Mouse (Mus musculus): ENCODE measurements around the gene Surf2. TPM values are rescaled to one million over a fixed set of nuclear protein-coding genes. Genes with fewer than 3 reads are reported as not detected.
"Not testable (repeated sequence)": the region's sequence is repeated elsewhere in the genome, so short reads cannot be mapped to it uniquely, and the experiment has no call there.

Gene Surf2
- 56.7 and 58.5 TPM in 2 replicates for polyA plus RNA-seq (2016; fragmentation: Nextera tagmentation; extraction: Ambion mirVana)

DNA sequence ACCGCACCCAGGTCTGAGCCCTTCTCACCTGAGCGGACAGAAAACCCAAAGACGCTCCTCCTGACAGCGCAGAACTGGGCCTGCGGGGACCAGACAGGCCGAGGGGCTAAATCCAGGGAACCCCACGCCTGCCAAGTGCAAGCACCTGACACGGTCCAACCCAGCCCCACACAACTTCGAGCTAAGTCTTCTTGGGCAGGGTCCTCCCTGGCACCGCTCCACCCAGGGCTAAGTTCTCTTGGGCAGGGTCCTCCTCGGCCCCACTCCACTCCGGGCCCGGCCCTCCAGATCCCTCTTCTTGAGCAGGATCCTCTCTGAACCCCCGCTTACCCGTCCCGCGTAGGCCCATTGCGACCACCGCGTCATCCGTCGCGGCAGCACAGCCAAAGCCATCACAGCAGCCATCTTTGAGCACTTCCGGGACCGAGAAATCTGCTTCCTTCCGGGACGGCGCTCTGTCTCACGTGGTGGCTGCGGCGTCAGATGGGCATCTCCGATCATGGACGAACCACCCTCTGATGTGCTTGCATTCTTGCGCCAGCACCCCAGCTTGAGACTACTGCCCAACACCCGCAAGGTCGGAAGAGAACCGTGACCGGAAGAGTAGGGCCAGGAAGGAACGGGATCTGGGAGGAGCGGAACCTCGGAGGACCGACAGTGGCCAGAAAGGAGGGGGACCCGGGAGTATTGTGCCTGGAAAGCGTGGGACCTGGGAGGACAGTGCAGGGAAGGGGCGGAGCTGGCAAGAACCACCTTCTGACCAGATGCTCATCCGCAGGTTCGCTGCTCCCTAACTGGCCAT is at the start of gene Surf2, which contains the start of gene Surf1:
Gene Surf2 (plus strand): TSS at position 441 of the 802 bp plus-strand sequence.
Gene Surf1 (minus strand): TSS at position 604 of the 802 bp plus-strand sequence.
- Histone ChIP-seq H3K27ac (replicated peaks) (peak within 1 kb of the TSS; percentile 88), H3K9me3 (no peaks in the 10 kb centered on the region), H3K27me3 (replicated peaks; ENCODE audit: low read depth, poor library complexity, severe bottlenecking) (no peaks in the 10 kb centered on the region), H3K36me3 (replicated peaks) (peaks cover 76% of the 10 kb centered on the region), H3K4me1 (peaks cover 45% of the 10 kb centered on the region), H3K4me3 (peak within 1 kb of the TSS; percentile 80)
- peak; percentile 86 for DNase-seq (ENCODE audit: low spot score)
- WGBS: 2% methylated on average over 47 of the region's 47 CpGs

DNA sequence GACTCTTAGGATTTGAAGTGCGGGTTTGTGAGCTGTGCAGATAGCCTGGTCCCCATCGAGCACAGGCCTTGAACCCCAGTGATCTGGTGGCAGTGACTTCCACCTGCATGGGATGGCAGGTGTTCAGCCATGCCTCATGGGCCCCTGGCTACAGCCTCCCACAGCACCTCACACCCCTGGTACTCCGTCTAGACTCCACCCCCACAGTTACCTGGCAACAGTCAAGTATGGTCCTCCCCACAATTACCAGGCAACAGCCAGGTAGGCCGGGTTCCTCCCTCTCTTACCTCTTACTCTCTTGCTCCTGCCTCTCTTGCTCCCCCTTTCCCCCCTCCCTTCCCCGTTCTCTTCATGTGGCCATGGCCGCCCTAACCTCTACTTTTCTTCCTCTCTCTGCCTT is 45.5 kb upstream of the Surf2 start:
- Histone ChIP-seq H3K9me3 (no peaks in the 10 kb centered on the region), H3K36me3 (replicated peaks) (no peaks in the 10 kb centered on the region), H3K4me3 (no peak overlapping the region), H3K27ac (replicated peaks) (no peak overlapping the region), H3K27me3 (replicated peaks; ENCODE audit: low read depth, poor library complexity, severe bottlenecking) (0 out of 2 replicates have a peak, but pooled peaks cover 3% of the 10 kb centered on the region), H3K4me1 (no peaks in the 10 kb centered on the region)
- WGBS: 73% methylated on average over 6 of the region's 6 CpGs
- DNase-seq (ENCODE audit: low spot score): no peak

DNA sequence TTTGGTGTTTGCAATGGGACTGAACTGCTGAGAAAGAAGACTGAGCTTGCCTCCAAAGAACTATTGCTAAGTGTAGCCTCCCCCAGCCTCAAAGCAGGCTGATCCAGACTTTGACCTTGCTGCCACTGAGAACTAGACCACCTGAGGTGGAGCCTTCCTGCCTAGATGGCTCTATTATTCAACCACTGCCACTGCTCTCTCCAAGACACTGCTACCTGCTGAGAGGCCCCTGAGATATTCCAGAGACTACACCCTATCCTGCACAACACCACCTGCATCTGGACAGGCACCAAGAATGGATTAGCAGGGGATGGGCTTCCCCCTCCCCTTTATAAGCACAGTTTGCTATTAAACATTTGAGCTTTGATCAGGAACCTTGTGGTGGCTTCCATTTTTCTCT is 37.6 kb upstream of the Surf2 start:
- Histone ChIP-seq H3K9me3 (peaks cover 7% of the 10 kb centered on the region; the same call in 1 of the 2 replicates), H3K27me3 (replicated peaks; ENCODE audit: low read depth, poor library complexity, severe bottlenecking) (no peaks in the 10 kb centered on the region), H3K36me3 (replicated peaks) (no peaks in the 10 kb centered on the region), H3K27ac (replicated peaks) (no peak overlapping the region), H3K4me1 (no peaks in the 10 kb centered on the region), H3K4me3 (no peak overlapping the region)
- DNase-seq (ENCODE audit: low spot score): no peak

DNA sequence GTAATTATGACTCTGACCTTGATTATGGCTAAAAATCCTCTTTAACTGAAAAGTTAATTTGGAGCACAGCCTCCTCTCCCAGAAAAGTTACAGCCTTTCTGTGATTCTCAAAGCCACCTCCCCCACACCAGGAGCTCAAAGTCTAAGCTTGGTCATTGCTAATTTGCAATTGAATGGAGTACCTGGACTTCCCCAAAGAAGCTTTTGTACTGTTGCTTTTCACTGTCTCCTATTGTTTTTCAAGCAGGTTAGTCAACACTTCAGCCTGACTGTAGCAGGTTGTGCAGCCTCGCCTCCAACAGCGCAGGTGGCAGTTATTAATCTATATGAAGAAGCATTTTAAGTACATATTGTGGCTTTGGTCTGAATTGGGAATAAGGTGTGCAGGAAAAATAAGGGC is 30.6 kb upstream of the Surf2 start:
- H3K27me3 ChIP-seq (replicated peaks; ENCODE audit: low read depth, poor library complexity, severe bottlenecking); H3K27ac ChIP-seq (replicated peaks); H3K4me3 ChIP-seq; DNase-seq (ENCODE audit: low spot score); H3K4me1 ChIP-seq: not testable (repeated sequence)
- 80% methylated on average over 2 of the region's 2 CpGs for WGBS
- peaks cover 38% of the 10 kb centered on the region for H3K36me3 ChIP-seq (replicated peaks)
- H3K9me3 ChIP-seq: peaks cover 14% of the 10 kb centered on the region; the same call in 1 of the 2 replicates

DNA sequence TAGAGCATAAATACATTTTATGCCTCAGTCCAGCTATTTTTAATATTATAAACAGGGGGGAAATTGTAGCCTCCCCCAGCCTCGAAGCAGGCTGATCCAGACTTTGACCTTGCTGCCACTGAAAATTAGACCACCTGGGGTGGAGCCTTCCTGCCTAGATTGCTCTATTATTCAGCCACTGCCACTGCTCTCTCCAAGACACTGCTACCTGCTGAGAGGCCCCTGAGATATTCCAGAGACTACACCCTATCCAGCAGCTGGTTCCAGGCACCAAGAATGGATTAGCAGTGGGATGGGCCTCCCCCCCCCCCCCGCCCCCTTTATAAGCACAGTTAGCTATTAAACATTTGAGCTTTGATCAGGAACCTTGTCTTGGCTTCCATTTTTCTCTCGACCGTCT is 30.0 kb upstream of the Surf2 start:
- 71% methylated on average over 4 of the region's 4 CpGs for whole genome bisulfite sequencing
- peaks cover 44% of the 10 kb centered on the region for H3K36me3 ChIP-seq (replicated peaks)
- not testable (repeated sequence) for H3K27me3 ChIP-seq (replicated peaks; ENCODE audit: low read depth, poor library complexity, severe bottlenecking); H3K4me3 ChIP-seq; H3K27ac ChIP-seq (replicated peaks); H3K4me1 ChIP-seq; DNase-seq (ENCODE audit: low spot score)
- peaks cover 14% of the 10 kb centered on the region; the same call in 1 of the 2 replicates for H3K9me3 ChIP-seq

DNA sequence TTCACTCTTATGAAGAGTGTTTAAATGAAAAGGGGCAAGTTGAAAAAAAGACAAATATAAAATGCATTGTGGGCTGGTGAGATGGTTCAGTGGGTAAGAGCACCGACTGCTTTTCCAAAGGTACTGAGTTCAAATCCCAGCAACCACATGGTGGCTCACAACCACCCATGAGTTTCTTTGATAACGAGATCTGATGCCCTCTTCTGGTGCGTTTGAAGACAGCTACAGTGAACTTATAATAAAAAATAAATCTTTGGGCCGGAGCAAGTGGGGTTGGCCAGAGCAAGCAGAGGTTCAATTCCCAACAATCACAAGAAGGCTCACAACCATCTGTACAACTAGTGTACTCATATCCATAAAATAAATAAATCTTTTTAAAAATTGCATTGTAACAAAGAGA is 20.3 kb upstream of the Surf2 start:
- Histone ChIP-seq H3K27ac (replicated peaks) (no peak overlapping the region), H3K9me3 (no peaks in the 10 kb centered on the region), H3K4me3 (no peak overlapping the region), H3K36me3 (replicated peaks) (peaks cover 99% of the 10 kb centered on the region), H3K4me1 (peaks cover 2% of the 10 kb centered on the region), H3K27me3 (replicated peaks; ENCODE audit: low read depth, poor library complexity, severe bottlenecking) (no peaks in the 10 kb centered on the region)
- WGBS: 87% methylated on average over 4 of the region's 4 CpGs
- DNase-seq (ENCODE audit: low spot score): no peak

DNA sequence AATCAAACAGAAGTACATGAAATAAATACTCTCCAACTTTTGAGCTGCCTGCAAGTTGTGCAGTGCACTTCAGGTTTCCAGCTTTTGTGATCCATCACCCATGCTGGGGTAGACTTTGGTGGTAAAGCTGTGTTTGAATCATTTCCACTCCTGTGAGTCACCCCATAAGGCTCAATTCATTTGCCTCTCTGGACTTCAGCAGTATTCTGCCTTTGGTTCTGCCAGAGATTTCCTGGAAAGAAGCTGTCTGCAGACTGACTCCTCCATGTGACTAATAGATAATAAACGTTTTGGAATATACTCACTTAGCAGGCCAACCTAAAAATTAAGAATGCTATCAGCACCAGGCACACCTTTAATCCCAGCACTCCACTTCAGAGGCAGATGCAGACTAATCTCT is 15.4 kb upstream of the Surf2 start:
- 67% methylated on average over 1 of the region's 1 CpGs for WGBS
- DNase-seq (ENCODE audit: low spot score): no peak
- no peak overlapping the region for H3K4me3 ChIP-seq
- peaks cover 71% of the 10 kb centered on the region for H3K36me3 ChIP-seq (replicated peaks)
- no peaks in the 10 kb centered on the region for H3K9me3 ChIP-seq
- no peak overlapping the region for H3K27ac ChIP-seq (replicated peaks)
- H3K27me3 ChIP-seq (replicated peaks; ENCODE audit: low read depth, poor library complexity, severe bottlenecking): no peaks in the 10 kb centered on the region
- peaks cover 27% of the 10 kb centered on the region for H3K4me1 ChIP-seq

DNA sequence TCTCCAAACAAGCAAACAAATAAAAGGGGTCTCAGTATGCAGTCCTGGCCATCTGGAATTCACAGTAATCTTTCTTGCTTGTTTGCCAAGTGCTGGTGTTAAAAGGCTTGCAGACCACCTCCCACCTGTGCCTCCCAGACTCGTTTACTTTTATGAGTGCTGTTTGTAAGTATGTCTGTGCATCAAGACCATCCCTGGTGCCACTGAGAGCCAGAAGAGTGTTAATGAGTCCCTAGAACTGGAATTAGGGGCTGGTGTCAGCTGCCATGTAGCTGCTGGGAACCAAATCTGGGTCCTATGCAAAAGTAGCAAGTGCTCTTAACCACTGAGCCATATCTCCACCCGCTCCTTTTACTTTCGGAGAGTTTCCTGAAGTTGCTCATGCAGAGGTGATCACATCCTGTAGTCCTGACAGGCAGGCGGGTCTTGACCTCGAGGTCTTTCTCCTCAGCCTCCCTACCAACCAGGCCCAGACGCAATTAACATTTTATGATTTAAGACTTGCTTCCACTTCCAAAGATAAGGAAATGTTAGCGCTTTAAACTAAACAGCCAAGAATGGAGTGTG is 14.2 kb upstream of the Surf2 start:
- 13% methylated on average over 7 of the region's 7 CpGs for WGBS

DNA sequence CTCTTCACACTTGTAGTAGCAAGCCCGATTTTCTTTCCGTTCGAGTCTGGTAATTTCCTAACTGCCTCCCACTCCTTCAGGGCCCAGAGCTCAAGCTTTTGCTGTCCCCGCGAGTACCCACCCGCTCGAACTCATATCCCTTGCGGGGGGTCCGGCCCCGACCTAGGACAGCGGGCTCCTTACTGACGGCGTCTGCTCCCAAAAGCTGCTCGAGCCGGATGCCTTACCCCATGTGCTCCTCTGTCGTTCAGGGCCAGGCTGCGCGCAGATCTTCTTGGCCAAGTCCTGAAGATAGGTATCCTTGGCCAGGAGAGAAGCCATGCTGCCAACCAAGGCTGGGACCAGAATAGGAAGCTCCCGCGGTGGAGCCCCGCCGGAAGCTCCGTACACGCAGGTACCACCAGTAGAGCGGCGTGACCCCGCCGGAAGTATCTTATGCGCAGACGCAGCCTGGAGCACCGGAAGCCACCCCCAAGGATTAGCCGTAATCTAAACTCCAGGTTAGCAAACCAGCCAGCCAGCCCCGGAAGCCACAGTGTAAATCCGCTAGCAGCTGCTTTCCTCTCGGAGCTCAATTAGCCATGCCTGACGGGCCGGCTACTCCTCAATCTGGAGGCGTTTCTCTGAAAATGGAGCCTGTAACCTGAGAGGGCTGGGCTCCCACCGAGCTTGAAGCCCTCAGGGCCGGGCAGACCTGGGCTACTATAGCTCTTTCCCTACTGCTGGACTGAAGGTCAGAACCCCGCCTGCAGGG is 13.5 kb upstream of the Surf2 start, which contains the start of gene Surf6:
Gene Surf6 (minus strand): TSS at position 413 of the 754 bp plus-strand sequence.
- H3K27ac ChIP-seq (replicated peaks): peak within 1 kb of the TSS; percentile 80
- H3K4me1 ChIP-seq: peaks cover 31% of the 10 kb centered on the region
- peak within 1 kb of the TSS; percentile 81 for H3K4me3 ChIP-seq
- H3K36me3 ChIP-seq (replicated peaks): peaks cover 71% of the 10 kb centered on the region
- under 1% methylated on average over 41 of the region's 41 CpGs for WGBS
- peak; percentile 97 for DNase-seq (ENCODE audit: low spot score)
- no peaks in the 10 kb centered on the region for H3K27me3 ChIP-seq (replicated peaks; ENCODE audit: low read depth, poor library complexity, severe bottlenecking)
- H3K9me3 ChIP-seq: no peaks in the 10 kb centered on the region

More for the DNA sequence above, 14.2 kb upstream of the Surf2 start:
- H3K27me3 ChIP-seq (replicated peaks; ENCODE audit: low read depth, poor library complexity, severe bottlenecking): no peaks in the 10 kb centered on the region
- H3K4me3 ChIP-seq: peak overlapping the region; percentile 81
- peaks cover 71% of the 10 kb centered on the region for H3K36me3 ChIP-seq (replicated peaks)
- no peak for DNase-seq (ENCODE audit: low spot score)
- H3K27ac ChIP-seq (replicated peaks): peak overlapping the region; percentile 80
- peaks cover 27% of the 10 kb centered on the region for H3K4me1 ChIP-seq
- H3K9me3 ChIP-seq: no peaks in the 10 kb centered on the region

DNA sequence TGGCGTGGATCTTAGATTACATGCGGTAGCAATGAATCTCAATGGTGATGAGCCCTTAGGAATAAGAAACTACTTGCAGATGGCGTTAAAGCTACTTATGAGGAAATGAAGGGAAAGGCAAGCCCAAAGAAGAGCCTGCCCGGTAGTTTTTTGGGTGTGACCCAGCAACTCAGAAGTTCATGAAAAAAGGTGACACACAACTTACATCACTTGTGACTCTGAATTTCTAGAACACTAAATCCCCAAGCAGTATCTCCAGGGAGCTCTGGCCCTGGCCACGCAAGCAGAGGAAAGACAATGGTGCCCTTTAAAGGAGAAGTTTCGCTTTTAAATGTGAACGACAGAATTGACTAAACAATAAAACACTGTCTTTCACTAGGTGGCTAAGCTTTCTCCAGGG is 12.9 kb upstream of the Surf2 start:
- Histone ChIP-seq H3K27me3 (replicated peaks; ENCODE audit: low read depth, poor library complexity, severe bottlenecking) (no peaks in the 10 kb centered on the region), H3K4me1 (peaks cover 38% of the 10 kb centered on the region), H3K36me3 (replicated peaks) (peaks cover 71% of the 10 kb centered on the region), H3K4me3 (peak overlapping the region; percentile 81), H3K27ac (replicated peaks) (peak overlapping the region; percentile 80), H3K9me3 (no peaks in the 10 kb centered on the region)
- WGBS: 11% methylated on average over 7 of the region's 7 CpGs
- DNase-seq (ENCODE audit: low spot score): no peak

DNA sequence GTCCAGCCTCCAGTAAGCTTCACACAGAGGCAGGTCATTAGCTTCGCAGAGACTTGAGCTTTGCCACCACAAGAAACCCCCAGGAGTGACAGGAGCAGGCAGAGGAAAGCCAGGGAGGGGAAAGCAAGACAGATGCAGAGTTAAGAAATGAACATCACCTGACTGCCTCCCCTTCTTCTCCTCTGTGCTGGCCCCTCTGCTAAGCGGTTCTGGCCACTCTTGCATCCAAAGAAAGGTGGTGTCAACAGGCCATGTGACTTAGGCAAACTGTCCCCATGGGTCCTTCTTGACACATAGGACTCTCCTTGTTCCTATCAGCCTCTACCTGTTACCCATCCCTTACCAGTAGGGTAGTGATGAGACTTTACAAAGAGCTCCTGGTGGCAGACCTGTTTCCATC is 10.2 kb upstream of the Surf2 start:
- WGBS: 91% methylated on average over 2 of the region's 2 CpGs
- Histone ChIP-seq H3K9me3 (no peaks in the 10 kb centered on the region), H3K4me1 (peaks cover 51% of the 10 kb centered on the region), H3K27me3 (replicated peaks; ENCODE audit: low read depth, poor library complexity, severe bottlenecking) (no peaks in the 10 kb centered on the region), H3K27ac (replicated peaks) (no peak overlapping the region), H3K4me3 (no peak overlapping the region), H3K36me3 (replicated peaks) (peaks cover 53% of the 10 kb centered on the region)
- DNase-seq (ENCODE audit: low spot score): no peak

DNA sequence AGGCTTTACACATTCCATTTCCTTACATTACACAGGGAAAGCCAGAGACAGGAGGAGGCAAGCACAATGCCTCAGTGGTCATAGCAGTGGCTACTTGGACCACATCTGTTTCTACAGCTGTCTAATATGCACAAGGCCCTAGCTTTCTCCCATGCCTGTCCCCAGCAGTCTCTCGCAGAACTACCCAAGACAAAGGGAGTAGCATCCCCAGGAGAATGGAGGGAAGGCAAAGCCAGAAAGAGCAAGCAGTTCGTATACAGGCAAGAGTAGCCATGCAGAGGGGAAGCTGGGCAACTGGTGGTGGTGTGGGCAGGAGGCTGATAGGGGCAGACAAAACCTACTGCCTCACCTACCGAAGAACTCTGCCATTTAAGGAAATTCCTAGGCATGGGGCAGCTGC is 9.7 kb upstream of the Surf2 start:
- WGBS: 89% methylated on average over 3 of the region's 3 CpGs
- no peak overlapping the region for H3K27ac ChIP-seq (replicated peaks)
- DNase-seq (ENCODE audit: low spot score): no peak
- no peaks in the 10 kb centered on the region for H3K9me3 ChIP-seq
- peaks cover 55% of the 10 kb centered on the region for H3K36me3 ChIP-seq (replicated peaks)
- no peaks in the 10 kb centered on the region for H3K27me3 ChIP-seq (replicated peaks; ENCODE audit: low read depth, poor library complexity, severe bottlenecking)
- H3K4me3 ChIP-seq: no peak overlapping the region
- peaks cover 46% of the 10 kb centered on the region for H3K4me1 ChIP-seq

Data from embryonic facial prominence, embryonic 10.5 days (tissue).